Mouse (Mus musculus): ENCODE results near the gene Gm44579.

Gene Gm44579

GRCm38 (mm10) chr15:98168622-98169004 lies 52.2 kb downstream of the Gm44579 start:
- intact Hi-C loops (cut with DNase I): no loop called here

DNA sequence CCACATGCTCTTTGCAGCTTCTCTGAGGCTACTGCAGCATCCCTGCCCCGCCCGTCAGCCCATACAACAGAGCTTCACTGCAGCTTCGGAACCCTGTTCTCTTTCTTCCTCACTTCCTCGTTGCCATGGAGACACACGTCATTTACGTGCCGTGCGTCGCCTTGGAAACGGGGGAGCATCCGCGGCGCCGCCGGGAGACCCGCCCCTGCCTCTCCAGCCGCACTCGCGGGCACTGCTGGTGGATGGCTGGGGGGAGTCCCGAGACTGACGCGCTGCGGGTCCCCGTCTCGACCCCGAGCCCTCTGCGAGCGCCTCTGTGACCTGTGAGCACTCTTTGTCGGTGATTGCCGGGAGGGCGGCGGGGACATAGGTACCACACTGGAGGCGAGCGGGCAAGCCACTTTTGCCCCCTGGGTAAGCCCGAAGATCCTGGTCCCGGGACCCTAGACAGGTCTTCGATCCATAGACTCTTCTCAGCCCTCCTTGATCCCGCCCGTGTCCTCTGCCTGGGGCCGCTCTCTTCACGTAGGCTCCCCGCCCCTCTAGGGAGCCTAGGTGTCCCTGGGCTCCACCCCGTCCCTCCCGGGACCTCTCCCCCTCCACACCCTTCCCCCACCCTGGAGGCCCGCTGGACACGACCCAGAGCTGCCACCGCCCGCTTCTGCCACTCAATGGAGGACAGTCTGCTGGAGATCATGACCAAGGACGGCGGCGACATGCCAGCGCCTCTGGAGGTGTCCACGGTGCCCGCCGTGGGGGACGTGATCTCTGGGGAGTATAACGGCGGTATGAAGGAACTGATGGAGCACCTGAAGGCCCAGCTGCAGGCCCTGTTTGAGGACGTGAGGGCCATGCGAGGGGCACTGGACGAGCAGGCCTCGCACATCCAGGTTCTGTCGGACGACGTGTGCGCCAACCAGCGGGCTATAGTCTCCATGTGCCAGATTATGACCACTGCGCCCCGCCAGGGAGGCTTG lies 52.8 kb downstream of the Gm44579 start:
- intact Hi-C loops (cut with DNase I): no loop called here

DNA sequence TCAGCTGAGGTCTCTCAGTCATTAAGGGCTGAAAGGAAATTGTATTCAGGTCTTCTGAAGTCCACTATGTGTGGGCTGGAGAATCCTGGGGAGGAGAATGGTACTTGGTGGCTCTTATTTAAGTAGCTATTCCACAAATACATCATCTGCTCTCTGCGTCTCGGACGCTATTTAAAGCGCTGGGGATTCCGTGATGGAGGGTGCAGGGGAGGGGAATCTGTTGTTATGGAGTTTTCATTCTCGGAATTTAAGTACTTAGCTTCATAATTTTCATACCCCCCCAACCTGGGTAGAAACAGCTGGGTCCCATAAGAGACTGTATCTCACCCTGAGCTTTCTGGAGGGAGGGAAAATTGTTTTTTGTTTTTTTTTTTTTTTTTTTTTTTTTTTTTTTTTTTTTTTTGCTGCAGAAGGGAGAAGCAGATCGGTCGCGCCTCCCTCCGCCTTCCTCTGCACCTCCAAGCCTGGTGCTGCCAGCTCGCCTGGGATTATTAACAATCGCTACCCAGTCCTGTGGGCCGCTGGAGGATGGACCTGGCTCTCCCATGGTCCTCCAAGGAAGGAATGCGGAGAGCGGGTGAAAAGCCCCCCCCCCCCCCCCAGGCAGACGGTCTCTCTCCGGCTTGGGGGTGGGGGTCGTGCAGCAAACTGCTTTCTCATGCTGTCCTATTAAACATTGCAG lies 53.7 kb downstream of the Gm44579 start, which contains the start of gene Ccdc184:
Gene Ccdc184 (plus strand): TSS at position 196 of the 682 bp plus-strand sequence.
- intact Hi-C loops (cut with DNase I): no loop called here

DNA sequence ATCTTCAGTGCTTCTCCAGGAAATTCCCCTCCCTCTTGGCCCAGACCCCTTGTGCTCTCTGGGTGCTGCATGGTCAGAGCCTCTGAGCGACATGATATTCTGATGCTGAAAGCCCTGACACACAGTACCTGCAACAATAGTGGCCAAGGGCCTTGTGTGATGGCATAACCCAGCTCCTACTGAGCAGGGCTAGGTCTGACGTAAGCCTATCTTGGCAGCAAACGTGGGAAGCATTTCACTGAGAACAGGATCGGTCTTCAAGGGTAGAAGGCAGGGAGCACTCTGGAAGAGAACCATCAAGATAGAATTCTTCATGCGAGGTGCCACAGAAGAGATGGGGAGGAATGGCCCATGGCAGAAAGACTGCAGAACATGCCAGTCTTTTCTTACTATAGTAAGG lies 55.3 kb downstream of the Gm44579 start, which contains the start of gene Asb8:
Gene Asb8 (minus strand): TSS at position 101 of the 400 bp plus-strand sequence.
- intact Hi-C loops (cut with DNase I): no loop called here

GRCm38 (mm10) chr15:98162561-98162960 lies 58.2 kb downstream of the Gm44579 start:
- intact Hi-C loops (cut with DNase I): no loop called here

- intact Hi-C loops (cut with DNase I): no loop called here
These were observed 59.6 kb downstream of the Gm44579 start for GRCm38 (mm10) chr15:98161026-98161805.

DNA sequence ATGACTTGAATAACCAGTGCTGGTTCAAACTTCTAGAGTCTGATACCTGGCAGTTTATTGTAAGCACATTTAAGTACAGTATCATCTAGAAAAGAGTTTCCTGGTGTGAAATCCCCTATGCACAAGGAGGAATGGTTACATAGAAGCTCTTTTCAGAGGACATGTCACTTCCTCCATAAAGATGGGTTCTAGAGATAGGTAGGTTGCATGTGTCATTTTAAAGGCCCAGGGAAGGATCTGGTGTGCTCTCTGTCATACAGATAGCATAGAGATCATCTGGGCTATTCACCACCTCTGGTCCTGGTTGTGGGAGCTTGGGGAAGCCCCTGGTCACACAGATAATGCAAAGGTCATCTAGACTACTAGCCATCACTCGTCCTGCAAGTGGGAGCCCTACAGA lies 63.5 kb downstream of the Gm44579 start:
- intact Hi-C loops (cut with DNase I): no loop called here

- intact Hi-C loops (cut with DNase I): no loop called here
These were observed 64.8 kb downstream of the Gm44579 start for GRCm38 (mm10) chr15:98155944-98156343.

DNA sequence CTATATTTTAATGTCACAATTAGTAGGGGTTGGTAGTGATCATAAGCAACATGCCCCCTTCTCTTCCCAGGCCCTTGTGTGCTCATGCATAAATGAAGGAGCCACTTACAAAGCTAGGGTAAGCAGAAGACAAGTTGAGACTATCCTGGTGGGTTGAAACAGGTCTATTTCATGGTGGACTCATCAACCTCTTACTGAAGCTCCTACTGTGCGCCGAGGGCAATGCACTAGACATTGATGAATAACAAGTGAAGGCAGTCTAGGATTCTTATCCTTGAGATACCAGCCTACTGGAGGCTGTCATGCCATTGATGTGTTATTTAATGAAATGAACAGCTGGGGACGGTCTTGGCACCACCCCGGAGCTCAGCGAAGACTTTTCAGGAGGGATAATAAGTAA lies 65.5 kb downstream of the Gm44579 start:
- intact Hi-C loops (cut with DNase I): no loop called here

GRCm38 (mm10) chr15:98154631-98155030 lies 66.1 kb downstream of the Gm44579 start:
- intact Hi-C loops (cut with DNase I): loop anchor here (5.0 kb wide), 1 partner anchor 67 kb away; no protein-coding TSS in a partner anchor

DNA sequence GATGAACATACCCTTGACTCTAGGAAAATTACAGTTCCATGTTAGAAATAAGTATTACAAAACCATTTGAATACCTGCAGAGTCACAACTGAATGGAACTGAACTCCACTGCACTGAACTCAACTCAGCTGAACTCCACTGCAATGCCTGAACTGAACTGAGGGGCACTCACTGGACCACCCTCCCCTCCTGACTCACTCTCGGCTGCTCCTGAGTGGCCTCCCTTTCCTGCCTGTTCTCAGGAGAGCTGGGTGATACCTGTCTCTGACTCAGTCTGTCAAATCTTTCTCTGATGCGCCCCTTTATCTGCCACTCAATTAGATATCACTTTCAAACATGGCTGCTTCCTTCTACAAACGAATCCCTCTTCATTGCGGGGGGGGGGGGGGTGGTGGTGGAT lies 66.6 kb downstream of the Gm44579 start:
- intact Hi-C loops (cut with DNase I): loop anchor here (5.0 kb wide), 1 partner anchor 67 kb away; no protein-coding TSS in a partner anchor

DNA sequence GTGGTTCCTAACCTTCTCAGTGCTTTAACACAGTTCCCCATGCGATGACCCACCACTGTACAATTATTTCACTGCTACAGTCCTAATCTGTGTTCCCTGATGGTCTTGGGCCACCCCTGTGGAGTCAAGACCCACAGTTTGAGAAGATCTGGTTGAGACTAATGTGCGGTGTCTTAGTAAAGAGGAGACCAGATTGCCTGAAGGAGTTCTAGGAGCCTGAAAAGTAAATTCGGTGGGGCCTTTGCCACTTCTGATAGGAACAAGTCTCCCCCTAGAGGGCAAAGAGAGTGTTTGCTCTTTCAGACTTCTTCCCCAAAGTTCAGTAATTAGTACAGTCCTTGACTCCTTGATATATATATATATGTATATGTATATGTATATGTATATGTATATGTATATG lies 67.2 kb downstream of the Gm44579 start:
- intact Hi-C loops (cut with DNase I): loop anchor here (5.0 kb wide), 1 partner anchor 66 kb away; no protein-coding TSS in a partner anchor

- intact Hi-C loops (cut with DNase I): loop anchor here (5.0 kb wide), 1 partner anchor 66 kb away; no protein-coding TSS in a partner anchor
These were observed 67.9 kb downstream of the Gm44579 start for GRCm38 (mm10) chr15:98152916-98153315.

GRCm38 (mm10) chr15:98149166-98149602 lies 71.6 kb downstream of the Gm44579 start:
- intact Hi-C loops (cut with DNase I): no loop called here

DNA sequence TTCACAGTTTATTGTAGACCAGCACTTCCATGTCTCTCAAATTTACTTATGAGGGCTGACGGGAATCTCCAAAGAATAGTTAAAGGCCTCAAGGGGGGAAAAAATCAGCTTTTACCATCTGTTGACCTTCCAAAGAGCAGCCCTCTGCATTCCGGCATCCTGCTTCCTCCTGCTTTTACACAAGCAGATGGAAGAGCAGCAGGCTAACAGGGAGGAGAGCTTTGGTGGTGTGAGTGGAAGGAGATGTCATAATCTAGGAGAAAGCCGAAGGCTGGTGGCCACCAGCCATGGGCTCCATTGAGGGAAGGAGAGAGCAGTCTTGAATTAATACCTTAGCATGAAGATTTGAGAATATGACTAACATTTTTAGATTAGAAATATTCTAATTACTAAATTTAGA lies 72.4 kb downstream of the Gm44579 start:
- intact Hi-C loops (cut with DNase I): no loop called here

- intact Hi-C loops (cut with DNase I): no loop called here
These were observed 75.1 kb downstream of the Gm44579 start for GRCm38 (mm10) chr15:98145559-98146181.

DNA sequence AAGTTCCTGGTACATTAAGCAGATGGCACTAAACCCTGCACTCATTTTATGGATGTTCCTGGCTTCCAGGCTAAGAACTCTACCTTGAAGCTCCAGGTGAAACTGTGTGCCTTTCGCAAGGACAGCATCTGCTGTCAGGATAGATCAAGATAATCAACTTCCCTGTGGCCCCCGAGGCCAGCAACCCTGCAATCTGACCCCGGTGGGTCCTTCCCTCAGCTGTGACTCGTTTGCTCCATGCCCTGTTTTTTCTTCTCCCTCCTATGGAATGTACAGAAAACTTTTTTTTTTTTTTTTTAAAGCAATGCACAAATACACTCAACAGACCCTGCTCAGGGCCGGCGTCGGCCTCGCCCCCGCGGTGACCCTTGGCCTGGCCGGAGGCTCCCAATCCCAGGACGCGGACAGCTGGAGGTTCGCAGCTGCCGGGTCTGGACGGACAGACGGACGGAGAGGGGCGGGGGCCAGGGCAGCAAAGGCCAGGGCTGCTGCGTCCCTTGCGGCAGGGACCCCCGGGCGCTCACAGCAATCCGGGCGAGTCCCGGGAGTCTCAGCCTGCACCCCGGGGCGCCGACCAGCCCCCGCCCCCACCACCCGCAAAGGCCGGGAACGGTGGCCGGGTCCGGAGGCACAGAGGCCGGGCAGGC lies 75.8 kb downstream of the Gm44579 start:
- intact Hi-C loops (cut with DNase I): no loop called here

DNA sequence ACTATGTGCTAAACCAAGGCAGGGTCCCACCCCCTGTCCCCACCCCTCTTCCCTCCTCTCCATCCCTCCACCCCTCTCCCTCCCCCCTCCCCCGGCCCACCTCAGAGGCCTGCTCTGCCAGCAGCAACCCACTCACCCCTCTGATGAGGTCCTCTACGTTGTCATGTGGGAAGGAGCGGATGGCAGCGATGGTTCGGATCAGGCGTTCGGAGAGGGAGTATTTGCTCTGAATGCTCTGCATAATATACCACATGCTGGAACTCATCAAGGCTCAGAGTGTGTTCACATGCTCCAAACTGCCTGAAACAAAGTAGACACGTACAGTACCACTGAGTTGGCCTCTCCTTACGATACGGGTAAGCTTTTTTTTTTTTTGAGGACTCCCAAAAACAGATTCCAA lies 78.3 kb downstream of the Gm44579 start:
- intact Hi-C loops (cut with DNase I): no loop called here

DNA sequence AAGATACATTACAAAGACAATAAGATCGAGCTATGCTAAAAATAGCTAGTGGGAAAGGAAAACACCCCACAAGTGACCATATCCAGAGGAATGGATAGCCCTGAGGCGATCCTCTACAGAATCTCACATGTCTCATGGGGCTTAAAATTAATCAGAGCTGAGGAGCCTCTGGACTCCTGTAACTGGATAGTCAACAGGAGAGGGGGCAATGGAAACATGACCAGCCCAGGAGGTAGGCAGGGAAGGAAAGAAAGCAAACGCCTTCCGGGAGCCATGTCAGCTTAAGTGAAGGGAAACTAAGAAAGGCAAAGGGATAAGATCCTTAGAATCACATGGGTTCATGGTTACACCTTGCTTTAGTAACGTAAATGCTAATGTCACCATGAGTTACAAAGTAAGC lies 80.0 kb downstream of the Gm44579 start:
- intact Hi-C loops (cut with DNase I): no loop called here

GRCm38 (mm10) chr15:98139763-98140162 lies 81.0 kb downstream of the Gm44579 start:
- intact Hi-C loops (cut with DNase I): no loop called here
